Mouse (Mus musculus): Measurements from ENCODE around the gene Rarb.

Gene Rarb

GRCm38 (mm10) chr14:16574925-16575721 is 243.8 kb downstream of the Rarb start:
- peak; percentile 92 for DNase-seq

- no peak for DNase-seq
These were observed 245.3 kb downstream of the Rarb start for GRCm38 (mm10) chr14:16573475-16574171.

- no peak for DNase-seq
These were observed 246.1 kb downstream of the Rarb start for GRCm38 (mm10) chr14:16572755-16573340.

- peak; percentile 42 for DNase-seq
These were observed 249.4 kb downstream of the Rarb start for GRCm38 (mm10) chr14:16569506-16570001.

GRCm38 (mm10) chr14:16566920-16567319 is 252.0 kb downstream of the Rarb start:
- no peak for DNase-seq

- no peak for DNase-seq
These were observed 255.0 kb downstream of the Rarb start for GRCm38 (mm10) chr14:16563912-16564311.

GRCm38 (mm10) chr14:16561496-16562170 is 257.3 kb downstream of the Rarb start:
- no peak for DNase-seq

- DNase-seq, result peak; percentile 53
These were observed 259.4 kb downstream of the Rarb start for GRCm38 (mm10) chr14:16559294-16560217.

GRCm38 (mm10) chr14:16558033-16558432 is 260.9 kb downstream of the Rarb start:
- no peak for DNase-seq

GRCm38 (mm10) chr14:16554643-16555459 is 264.1 kb downstream of the Rarb start:
- DNase-seq, result peak; percentile 68

- no peak for DNase-seq
These were observed 264.7 kb downstream of the Rarb start for GRCm38 (mm10) chr14:16554319-16554642.

- no peak for DNase-seq
These were observed 266.7 kb downstream of the Rarb start for GRCm38 (mm10) chr14:16552293-16552692.

- no peak for DNase-seq
These were observed 267.1 kb downstream of the Rarb start for GRCm38 (mm10) chr14:16551843-16552242.

GRCm38 (mm10) chr14:16548200-16548576 is 270.8 kb downstream of the Rarb start:
- no peak for DNase-seq

GRCm38 (mm10) chr14:16547492-16548199 is 271.3 kb downstream of the Rarb start:
- DNase-seq, result no peak

- no peak for DNase-seq
These were observed 274.0 kb downstream of the Rarb start for GRCm38 (mm10) chr14:16544995-16545394.

GRCm38 (mm10) chr14:16541641-16542040 is 277.3 kb downstream of the Rarb start:
- DNase-seq, result no peak

- peak; percentile 55 for DNase-seq
These were observed 281.5 kb downstream of the Rarb start for GRCm38 (mm10) chr14:16537433-16537832.

GRCm38 (mm10) chr14:16528631-16529030 is 290.3 kb downstream of the Rarb start:
- no peak for DNase-seq

GRCm38 (mm10) chr14:16526120-16526519 is 292.8 kb downstream of the Rarb start:
- peak; percentile 28 for DNase-seq
